Mouse (Mus musculus) forebrain, embryonic 15.5 days (tissue): ENCODE measurements around the gene Usp10. TPM values are rescaled to one million over a fixed set of nuclear protein-coding genes. Genes with fewer than 3 reads are reported as not detected.
A peak's percentile ranks its signal among the peaks of the same experiment; 100 is the strongest.

Experiments
- ATAC-seq: fragments of 200-750 bp; cut with Nextera tagmentation; replicated peaks from 2 replicates; pipeline ENCODE4 v1.8.0; 2017; ENCODE audit warnings: mild to moderate bottlenecking, moderate TSS enrichment, moderate library complexity
- H3K27ac ChIP-seq: fragments of 300-500 bp; sonication (generic); replicated peaks from 2 replicates; pipeline ENCODE4 v1.5.1; 2015; ENCODE audit warnings: mild to moderate bottlenecking, inconsistent platforms
- H3K27me3 ChIP-seq: fragments of 300-500 bp; sonication (generic); 2 replicates; pipeline ENCODE4 v1.6.1; 2015; ENCODE audit warnings: inconsistent platforms
- H3K36me3 ChIP-seq: fragments of 300-500 bp; sonication (generic); 2 replicates; pipeline ENCODE4 v1.6.1; 2015; ENCODE audit warnings: mild to moderate bottlenecking, inconsistent platforms
- H3K4me1 ChIP-seq: fragments of 300-500 bp; sonication (generic); 2 replicates; pipeline ENCODE4 v1.6.1; 2015; ENCODE audit warnings: inconsistent platforms
- H3K4me2 ChIP-seq: fragments of 300-500 bp; sonication (generic); replicated peaks from 2 replicates; pipeline ENCODE4 v1.6.1; 2015; ENCODE audit warnings: mild to moderate bottlenecking, inconsistent platforms
- H3K4me3 ChIP-seq: fragments of 300-500 bp; sonication (generic); 2 replicates; pipeline ENCODE4 v1.5.1; 2015; ENCODE audit warnings: mild to moderate bottlenecking, inconsistent platforms
- H3K9ac ChIP-seq: fragments of 300-500 bp; sonication (generic); replicated peaks from 2 replicates; pipeline ENCODE4 v1.6.1; 2015; ENCODE audit warnings: mild to moderate bottlenecking, inconsistent platforms
- H3K9me3 ChIP-seq: fragments of 300-500 bp; sonication (generic); 2 replicates; pipeline ENCODE4 v1.6.1; 2016; ENCODE audit warnings: inconsistent platforms
- WGBS: fragments of 180-500 bp; shearing (Covaris S2); methylation state at CpG from one replicate; pipeline ENCODE4 v1.1.7; 2015; ENCODE audit warnings: mixed read lengths; 5-methylcytosine and 5-hydroxymethylcytosine counted together
- polyA plus RNA-seq: library from polyadenylated mRNA; unstranded; fragments of >200 nt; fragmentation: Nextera tagmentation; extraction: Ambion mirVana; gene quantifications from 2 replicates; pipeline ENCODE4 v1.2.1, GENCODE M21; 2015

Gene Usp10
- polyA plus RNA-seq, 1 experiment from 2014 or later, result 143 TPM

DNA sequence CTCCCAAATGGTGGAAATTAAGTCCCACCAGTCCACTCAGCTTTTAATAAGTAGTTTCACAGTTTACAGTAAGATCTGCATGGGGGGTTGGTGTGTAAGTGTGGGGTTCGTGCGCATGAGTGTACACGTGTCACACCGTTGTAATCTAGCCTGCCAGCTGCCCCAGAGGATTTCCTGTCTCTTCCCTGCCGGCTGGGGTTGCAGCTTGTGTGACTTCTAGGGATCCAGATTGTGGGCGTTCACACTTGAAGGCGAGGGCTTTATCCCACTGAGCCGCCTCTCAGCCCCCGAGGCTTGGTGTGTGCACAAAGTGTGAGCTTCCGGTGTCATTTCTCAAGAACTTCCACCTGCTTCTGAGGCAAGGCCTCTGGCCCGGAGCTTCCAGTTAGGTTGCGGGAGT, 62.4 kb downstream of the Usp10 start:
- no peak for ATAC-seq
- Histone ChIP-seq H3K4me1 (no peaks in the 10 kb centered on the region), H3K9ac (no peak overlapping the region), H3K9me3 (no peaks in the 10 kb centered on the region), H3K36me3 (no peaks in the 10 kb centered on the region), H3K4me3 (no peak overlapping the region), H3K27me3 (no peaks in the 10 kb centered on the region), H3K27ac (no peak overlapping the region), H3K4me2 (no peak overlapping the region)
- 79% methylated on average over 12 of the region's 12 CpGs for WGBS

DNA sequence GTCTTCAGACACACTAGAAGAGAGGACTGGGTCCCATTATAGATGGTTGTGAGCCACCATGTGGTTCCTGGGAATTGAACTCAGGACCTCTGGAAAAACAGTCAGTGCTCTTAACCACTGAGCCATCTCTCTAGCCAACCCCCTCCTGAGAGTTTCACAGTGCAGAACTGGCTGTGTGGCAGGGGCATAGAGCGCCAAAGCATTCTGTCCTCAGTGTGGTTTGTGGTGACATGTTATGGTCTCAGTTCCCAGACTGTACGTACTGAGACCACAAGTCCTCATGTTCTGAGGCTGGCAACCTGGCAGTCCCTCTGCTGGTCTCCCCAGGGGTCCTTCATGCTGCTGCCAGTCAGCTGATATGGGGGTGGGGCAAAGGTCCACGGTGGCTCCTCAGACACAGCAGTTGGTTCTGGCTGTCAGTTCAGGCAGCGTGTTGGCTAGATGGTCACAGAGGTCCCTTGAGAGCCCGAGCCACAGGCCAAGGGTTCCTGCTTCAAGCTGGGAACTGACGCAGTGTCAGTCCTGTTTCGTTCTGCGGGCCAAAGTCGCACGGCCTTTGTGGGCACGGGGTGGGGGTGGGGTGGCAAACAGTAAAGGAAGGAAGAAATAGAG, 68.7 kb downstream of the Usp10 start:
- H3K4me2 ChIP-seq, result no peak overlapping the region
- no peak overlapping the region for H3K9ac ChIP-seq
- ATAC-seq, result no peak
- WGBS, result 73% methylated on average over 11 of the region's 11 CpGs
- no peaks in the 10 kb centered on the region for H3K27me3 ChIP-seq
- H3K36me3 ChIP-seq, result no peaks in the 10 kb centered on the region
- H3K4me1 ChIP-seq, result no peaks in the 10 kb centered on the region
- H3K4me3 ChIP-seq, result no peak overlapping the region
- H3K27ac ChIP-seq, result no peak overlapping the region
- H3K9me3 ChIP-seq, result no peaks in the 10 kb centered on the region

DNA sequence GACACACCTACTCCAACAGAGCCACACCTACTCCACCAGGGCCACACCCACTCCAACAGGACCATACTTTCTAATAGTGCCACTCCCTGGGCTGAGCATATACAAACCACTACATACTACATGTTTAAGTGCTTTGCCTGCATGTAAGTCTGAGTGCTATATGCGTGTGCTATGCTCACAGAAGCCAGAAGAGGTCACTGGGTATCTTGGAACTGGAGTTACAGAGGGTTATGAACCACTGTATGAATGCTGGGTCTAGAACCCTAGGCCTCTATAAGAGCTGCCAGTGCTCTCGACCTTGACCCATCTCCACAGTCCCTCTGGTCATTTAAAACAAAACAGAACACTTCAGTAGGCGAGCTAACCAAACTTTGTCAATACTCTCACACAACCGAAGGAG, 71.1 kb downstream of the Usp10 start:
- Histone ChIP-seq H3K9ac (no peak overlapping the region), H3K4me1 (no peaks in the 10 kb centered on the region), H3K4me2 (no peak overlapping the region), H3K27me3 (no peaks in the 10 kb centered on the region), H3K9me3 (no peaks in the 10 kb centered on the region), H3K27ac (no peak overlapping the region), H3K4me3 (no peak overlapping the region), H3K36me3 (no peaks in the 10 kb centered on the region)
- no peak for ATAC-seq
- 72% methylated on average over 4 of the region's 4 CpGs for WGBS

DNA sequence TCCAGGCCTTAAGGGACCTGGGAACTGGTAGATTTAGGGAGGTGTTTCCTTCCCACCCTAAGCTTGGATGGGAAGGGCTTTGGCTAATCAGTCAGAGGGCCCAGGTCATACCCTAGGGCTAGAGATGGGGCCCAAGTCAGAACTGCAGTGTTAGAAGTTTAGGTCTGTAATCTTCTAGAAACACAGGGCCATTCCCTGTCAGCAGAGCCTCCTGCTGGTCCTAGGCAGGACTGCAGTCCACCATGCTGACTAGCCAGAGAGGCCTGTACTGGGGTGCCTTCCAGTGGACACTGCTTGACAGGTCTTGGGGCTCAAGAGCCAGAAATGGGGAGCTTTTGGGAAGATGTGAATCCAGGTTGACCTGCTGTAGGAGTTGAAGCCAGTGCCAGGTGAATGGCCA, 73.9 kb downstream of the Usp10 start:
- Histone ChIP-seq H3K27me3 (no peaks in the 10 kb centered on the region), H3K4me3 (no peak overlapping the region), H3K9me3 (no peaks in the 10 kb centered on the region), H3K9ac (no peak overlapping the region), H3K27ac (no peak overlapping the region), H3K4me2 (no peak overlapping the region), H3K4me1 (no peaks in the 10 kb centered on the region), H3K36me3 (no peaks in the 10 kb centered on the region)
- no peak for ATAC-seq

DNA sequence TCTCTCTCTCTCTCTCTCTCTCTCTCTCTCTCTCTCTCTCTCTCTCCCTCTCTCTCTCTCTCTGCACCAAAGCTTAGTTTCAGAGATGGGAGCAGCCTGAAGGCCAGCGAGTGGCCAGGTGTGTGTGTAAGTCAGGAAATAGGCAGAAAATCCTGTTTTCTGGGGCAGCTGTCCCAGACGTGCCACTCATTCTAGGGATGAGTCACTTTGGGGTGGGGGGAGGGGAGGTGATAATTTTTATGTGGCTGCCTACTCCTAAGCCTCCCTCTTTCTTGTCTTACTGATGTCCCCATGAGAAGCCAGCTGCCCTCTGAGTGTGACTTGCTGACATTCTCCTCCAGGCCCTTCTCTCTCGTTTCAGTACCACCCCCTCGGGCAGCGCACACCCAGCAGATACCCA, 76.0 kb downstream of the Usp10 start:
- Histone ChIP-seq H3K27ac (no peak overlapping the region), H3K27me3 (peaks cover 2% of the 10 kb centered on the region; the same call in 1 of the 2 replicates)

DNA sequence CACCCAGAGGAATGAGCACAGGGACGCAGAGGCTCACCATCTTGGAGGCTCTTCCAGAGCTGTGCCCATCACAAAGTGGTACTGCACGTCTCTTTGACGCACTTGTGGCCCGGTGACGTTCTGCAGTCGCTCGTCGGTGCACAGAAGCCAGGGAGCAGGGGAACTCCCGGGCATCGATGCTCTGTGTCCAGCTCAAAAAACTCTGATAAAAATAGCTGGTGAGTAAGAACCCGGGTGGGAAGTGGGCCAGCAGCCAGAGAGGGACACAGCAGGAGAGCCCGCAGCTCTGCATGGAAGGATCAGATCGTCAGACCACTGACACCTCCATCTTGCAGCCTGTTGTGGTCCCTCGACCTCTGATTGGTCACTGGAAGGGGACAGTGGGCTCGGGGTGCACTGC, 77.9 kb downstream of the Usp10 start:
- H3K4me3 ChIP-seq, result no peak overlapping the region
- H3K27ac ChIP-seq, result no peak overlapping the region
- peaks cover 13% of the 10 kb centered on the region for H3K27me3 ChIP-seq
- no peaks in the 10 kb centered on the region for H3K9me3 ChIP-seq
- H3K9ac ChIP-seq, result no peak overlapping the region
- peaks cover 7% of the 10 kb centered on the region for H3K4me1 ChIP-seq
- no peaks in the 10 kb centered on the region for H3K36me3 ChIP-seq
- ATAC-seq, result no peak
- 71% methylated on average over 15 of the region's 15 CpGs for WGBS
- H3K4me2 ChIP-seq, result no peak overlapping the region

More for the DNA sequence above, 76.0 kb downstream of the Usp10 start:
- Histone ChIP-seq H3K9me3 (no peaks in the 10 kb centered on the region), H3K4me3 (no peak overlapping the region), H3K36me3 (no peaks in the 10 kb centered on the region), H3K9ac (no peak overlapping the region), H3K4me1 (no peaks in the 10 kb centered on the region), H3K4me2 (no peak overlapping the region)
- ATAC-seq, result no peak
- 77% methylated on average over 5 of the region's 5 CpGs for WGBS

DNA sequence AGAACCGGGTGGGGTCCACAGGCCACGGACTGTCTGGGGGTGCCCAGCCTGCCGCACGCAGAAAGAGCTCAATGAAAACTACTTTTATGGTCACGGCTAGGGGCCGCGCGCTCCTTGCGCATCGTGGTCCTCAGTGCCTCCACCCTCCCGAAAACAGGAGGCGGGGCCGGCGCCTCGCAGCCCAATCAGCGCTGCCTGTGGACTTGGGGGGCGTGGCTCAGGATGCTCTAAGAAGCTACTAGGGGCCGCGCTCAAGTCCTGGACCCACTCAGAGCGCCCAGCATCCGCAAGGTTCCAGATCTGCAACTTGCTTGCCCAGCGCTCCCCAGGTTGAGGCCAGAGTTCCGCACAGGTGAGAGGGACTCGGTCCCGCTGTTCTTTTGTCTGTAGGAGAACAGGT, 82.1 kb downstream of the Usp10 start, which contains the start of gene Crispld2:
Crispld2 (plus strand) TSS at position 190 of the 400 bp plus-strand sequence.
- H3K4me3 ChIP-seq, result peak within 1 kb of the TSS; percentile 41
- under 1% methylated on average over 25 of the region's 25 CpGs for WGBS

DNA sequence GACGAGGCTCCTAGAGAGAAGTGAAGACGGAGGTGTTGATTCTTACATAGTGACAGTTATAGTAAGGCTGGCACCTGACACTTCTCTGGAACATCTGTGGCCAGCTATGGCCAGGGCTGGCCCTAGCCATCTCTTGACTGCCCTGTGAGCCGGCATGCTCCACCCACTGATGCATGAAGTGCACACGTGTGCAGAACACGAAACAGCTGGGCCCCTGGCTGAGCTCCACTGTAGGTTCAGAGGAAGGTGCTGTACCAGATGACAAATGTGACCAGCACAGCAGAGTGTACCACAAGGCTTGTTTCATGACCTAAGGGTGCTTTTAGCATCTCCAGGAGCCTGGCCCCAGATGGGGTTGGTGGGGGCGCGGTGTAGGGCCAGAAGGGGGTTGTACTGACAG, 84.0 kb downstream of the Usp10 start:
- no peak for ATAC-seq
- Histone ChIP-seq H3K36me3 (no peaks in the 10 kb centered on the region), H3K9me3 (no peaks in the 10 kb centered on the region), H3K4me3 (no peak overlapping the region), H3K9ac (no peak overlapping the region), H3K27ac (no peak overlapping the region), H3K4me1 (peaks cover 7% of the 10 kb centered on the region), H3K27me3 (peaks cover 25% of the 10 kb centered on the region), H3K4me2 (no peak overlapping the region)
- WGBS, result 85% methylated on average over 7 of the region's 7 CpGs

More for the DNA sequence above, 82.1 kb downstream of the Usp10 start, which contains the start of gene Crispld2:
- H3K9me3 ChIP-seq, result no peaks in the 10 kb centered on the region
- no peaks in the 10 kb centered on the region for H3K36me3 ChIP-seq
- peaks cover 7% of the 10 kb centered on the region for H3K4me1 ChIP-seq
- ATAC-seq, result peak; percentile 93
- peaks cover 25% of the 10 kb centered on the region for H3K27me3 ChIP-seq
- H3K9ac ChIP-seq, result peak within 1 kb of the TSS; percentile 32; the same call in 1 of the 2 replicates
- no peak within 1 kb of the TSS for H3K27ac ChIP-seq
- peak within 1 kb of the TSS; percentile 64 for H3K4me2 ChIP-seq

DNA sequence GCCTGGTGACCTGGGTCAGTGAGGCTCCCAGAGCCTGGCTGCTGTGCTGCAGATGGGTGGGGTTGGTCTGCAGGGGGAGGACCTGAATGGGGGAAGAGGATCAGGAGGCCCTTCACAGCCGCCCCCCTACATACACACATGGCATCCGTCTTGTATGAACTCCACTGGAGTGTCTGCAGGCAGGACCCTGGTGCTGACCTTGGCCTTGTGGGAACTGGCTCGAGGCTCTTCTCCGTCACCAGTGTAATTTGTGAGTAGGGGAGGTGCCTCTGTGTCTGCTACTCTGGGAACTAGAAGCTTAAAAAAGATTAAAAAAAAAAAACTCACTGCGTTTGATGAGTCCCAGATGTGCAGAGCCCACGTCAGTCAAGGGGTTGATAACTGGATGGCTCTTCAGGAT, 84.4 kb downstream of the Usp10 start:
- H3K4me1 ChIP-seq, result peaks cover 7% of the 10 kb centered on the region
- no peak overlapping the region for H3K27ac ChIP-seq
- H3K9me3 ChIP-seq, result no peaks in the 10 kb centered on the region
- no peak overlapping the region for H3K4me3 ChIP-seq
- no peak for ATAC-seq
- H3K9ac ChIP-seq, result no peak overlapping the region
- peaks cover 25% of the 10 kb centered on the region for H3K27me3 ChIP-seq
- WGBS, result 74% methylated on average over 6 of the region's 6 CpGs
- no peaks in the 10 kb centered on the region for H3K36me3 ChIP-seq
- no peak overlapping the region for H3K4me2 ChIP-seq

DNA sequence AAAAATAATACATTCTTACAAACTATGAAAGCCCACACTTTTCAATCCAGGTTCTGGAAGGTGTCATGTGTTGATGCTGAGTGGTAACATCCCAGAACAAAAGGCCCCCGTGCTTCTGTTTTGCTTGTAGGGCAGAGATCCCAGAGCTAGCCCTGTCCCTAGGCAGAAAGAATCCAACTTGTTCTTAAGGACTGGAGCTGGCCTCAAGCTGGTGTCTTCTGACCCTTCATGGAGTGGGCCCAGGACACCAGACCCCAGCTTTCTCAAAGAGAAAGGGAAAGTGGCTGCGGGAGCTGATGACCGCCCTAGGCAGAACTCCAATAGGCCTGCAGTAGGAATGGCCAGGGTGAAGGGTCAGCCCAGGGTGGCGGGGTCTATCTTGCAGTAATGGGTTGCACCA, 87.1 kb downstream of the Usp10 start:
- Histone ChIP-seq H3K4me2 (no peak overlapping the region), H3K27me3 (peaks cover 19% of the 10 kb centered on the region), H3K27ac (no peak overlapping the region), H3K9ac (no peak overlapping the region), H3K4me3 (no peak overlapping the region), H3K36me3 (no peaks in the 10 kb centered on the region), H3K9me3 (no peaks in the 10 kb centered on the region), H3K4me1 (peaks cover 7% of the 10 kb centered on the region)
- 89% methylated on average over 4 of the region's 4 CpGs for WGBS
- no peak for ATAC-seq

DNA sequence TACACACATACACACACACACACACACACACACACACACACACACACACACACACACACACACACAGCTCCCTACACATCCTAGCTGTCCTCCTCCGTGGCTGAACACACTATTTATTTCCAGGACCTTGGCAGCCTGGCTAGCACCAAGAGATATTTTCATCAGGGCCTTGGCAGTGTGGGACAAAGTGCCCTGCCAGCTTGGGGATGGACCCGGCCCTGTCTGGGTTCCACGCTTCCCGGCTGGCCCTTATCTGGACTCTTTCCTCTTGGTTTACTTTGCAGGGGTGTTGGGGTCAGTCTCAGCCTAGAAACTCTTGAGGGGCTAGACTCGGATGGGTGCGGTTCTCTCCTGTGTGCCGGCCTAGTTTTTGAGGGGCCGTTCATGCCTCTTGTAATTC, 90.3 kb downstream of the Usp10 start:
- Histone ChIP-seq H3K4me1 (no peaks in the 10 kb centered on the region), H3K36me3 (no peaks in the 10 kb centered on the region), H3K4me3 (no peak overlapping the region), H3K9me3 (no peaks in the 10 kb centered on the region), H3K9ac (no peak overlapping the region), H3K27ac (no peak overlapping the region), H3K27me3 (no peaks in the 10 kb centered on the region), H3K4me2 (no peak overlapping the region)
- no peak for ATAC-seq
- 71% methylated on average over 8 of the region's 8 CpGs for WGBS

DNA sequence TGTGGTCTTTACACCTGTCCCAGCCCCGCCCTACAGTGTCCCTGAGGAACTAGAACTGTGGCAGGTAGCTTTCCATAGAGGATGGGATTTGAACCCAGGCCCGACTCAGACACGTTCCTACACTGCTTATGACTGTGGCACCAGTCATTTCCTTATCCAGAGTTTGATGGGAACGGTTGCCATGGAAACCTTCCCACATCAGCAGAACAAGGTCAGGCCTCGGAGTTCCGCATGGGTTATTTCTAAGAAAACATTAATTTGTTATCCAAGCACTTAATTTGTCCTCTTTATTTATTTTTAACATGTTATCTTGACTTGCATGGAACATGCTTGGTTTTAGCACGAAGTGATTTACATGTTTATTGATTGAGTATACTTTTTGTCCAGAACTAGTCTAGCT, 91.6 kb downstream of the Usp10 start:
- ATAC-seq, result no peak
- Histone ChIP-seq H3K27ac (no peak overlapping the region), H3K4me2 (no peak overlapping the region), H3K9ac (no peak overlapping the region), H3K36me3 (no peaks in the 10 kb centered on the region), H3K4me3 (no peak overlapping the region), H3K9me3 (no peaks in the 10 kb centered on the region), H3K27me3 (no peaks in the 10 kb centered on the region), H3K4me1 (no peaks in the 10 kb centered on the region)
- WGBS, result 66% methylated on average over 7 of the region's 7 CpGs

DNA sequence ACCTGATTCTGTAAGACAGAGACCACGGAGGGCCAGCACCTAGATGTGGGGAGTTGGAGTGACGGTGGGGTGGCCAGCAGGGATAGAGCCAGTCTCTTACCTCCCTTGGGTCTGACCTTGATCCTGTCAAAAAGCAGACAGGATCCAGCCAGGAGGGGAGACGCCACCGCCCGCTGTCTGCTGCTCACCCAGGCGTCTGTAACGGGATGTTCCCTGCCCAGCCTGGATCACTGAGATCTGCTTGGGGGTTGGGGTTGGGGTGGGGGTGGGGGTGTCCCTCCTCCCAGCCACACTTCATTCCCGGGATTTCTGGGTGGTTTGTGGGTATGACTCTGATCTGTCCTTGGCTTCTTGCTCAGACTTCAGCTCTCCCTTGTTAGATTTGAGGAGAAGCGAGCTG, 92.2 kb downstream of the Usp10 start:
- 61% methylated on average over 9 of the region's 9 CpGs for WGBS
- no peaks in the 10 kb centered on the region for H3K9me3 ChIP-seq
- H3K27me3 ChIP-seq, result no peaks in the 10 kb centered on the region
- no peak overlapping the region for H3K4me3 ChIP-seq
- ATAC-seq, result no peak
- no peaks in the 10 kb centered on the region for H3K4me1 ChIP-seq
- H3K36me3 ChIP-seq, result no peaks in the 10 kb centered on the region
- H3K4me2 ChIP-seq, result no peak overlapping the region
- no peak overlapping the region for H3K27ac ChIP-seq
- no peak overlapping the region for H3K9ac ChIP-seq
